Mouse (Mus musculus) heart, embryonic 13.5 days (tissue): ENCODE results near the gene Acss2. TPM values are rescaled to one million over a fixed set of nuclear protein-coding genes. Genes with fewer than 3 reads are reported as not detected.
A peak's percentile ranks its signal among the peaks of the same experiment; 100 is the strongest.

Experiments
- ATAC-seq: fragments of 200-750 bp; cut with Nextera tagmentation; 2 replicates; pipeline ENCODE4 v1.8.0; 2017; ENCODE audit warnings: moderate TSS enrichment; ENCODE audit not compliant: insufficient number of reproducible peaks, low FRiP score, low TSS enrichment; ENCODE audit errors: extremely low read depth
- H3K27ac ChIP-seq: fragments of 300-500 bp; sonication (generic); replicated peaks from 2 replicates; pipeline ENCODE4 v1.5.1; 2015; ENCODE audit warnings: moderate library complexity, mild to moderate bottlenecking, inconsistent platforms
- H3K27me3 ChIP-seq: fragments of 300-500 bp; sonication (generic); replicated peaks from 2 replicates; pipeline ENCODE4 v1.6.1; 2015; ENCODE audit warnings: mild to moderate bottlenecking, inconsistent platforms
- H3K36me3 ChIP-seq: fragments of 300-500 bp; sonication (generic); 2 replicates; pipeline ENCODE4 v1.6.1; 2015; ENCODE audit warnings: mild to moderate bottlenecking, inconsistent platforms
- H3K4me1 ChIP-seq: fragments of 300-500 bp; sonication (generic); 2 replicates; pipeline ENCODE4 v1.6.1; 2015; ENCODE audit warnings: inconsistent platforms
- H3K4me2 ChIP-seq: fragments of 300-500 bp; sonication (generic); 2 replicates; pipeline ENCODE4 v1.6.1; 2015; ENCODE audit warnings: inconsistent platforms, mild to moderate bottlenecking, moderate library complexity
- H3K4me3 ChIP-seq: fragments of 300-500 bp; sonication (generic); 2 replicates; pipeline ENCODE4 v1.5.1; 2015; ENCODE audit warnings: moderate library complexity, mild to moderate bottlenecking, inconsistent platforms
- H3K9ac ChIP-seq: fragments of 300-500 bp; sonication (generic); 2 replicates; pipeline ENCODE4 v1.6.1; 2015; ENCODE audit warnings: inconsistent platforms, mild to moderate bottlenecking, moderate library complexity
- H3K9me3 ChIP-seq: fragments of 300-500 bp; sonication (generic); 2 replicates; pipeline ENCODE4 v1.6.1; 2016; ENCODE audit warnings: inconsistent platforms
- WGBS: fragments of 180-500 bp; shearing (Covaris S2); methylation state at CpG from one replicate; pipeline ENCODE4 v1.1.7; 2015; ENCODE audit warnings: mixed read lengths; 5-methylcytosine and 5-hydroxymethylcytosine counted together
- microRNA counts: library from miRNA; unstranded; fragments of <30 nt; microRNA quantifications from one replicate; lab custom pipeline; 2016
- microRNA-seq: library from miRNA; unstranded; fragments of <30 nt; microRNA quantifications from one replicate; pipeline ENCODE4, GENCODE M21; 2016
- polyA plus RNA-seq: library from polyadenylated mRNA; unstranded; fragments of >200 nt; fragmentation: Nextera tagmentation; extraction: Ambion mirVana; gene quantifications from 2 replicates; pipeline ENCODE4 v1.2.1, GENCODE M21; 2015

The Acss2 gene
- polyA plus RNA-seq, 1 experiment from 2014 or later, result 13.1 TPM

DNA sequence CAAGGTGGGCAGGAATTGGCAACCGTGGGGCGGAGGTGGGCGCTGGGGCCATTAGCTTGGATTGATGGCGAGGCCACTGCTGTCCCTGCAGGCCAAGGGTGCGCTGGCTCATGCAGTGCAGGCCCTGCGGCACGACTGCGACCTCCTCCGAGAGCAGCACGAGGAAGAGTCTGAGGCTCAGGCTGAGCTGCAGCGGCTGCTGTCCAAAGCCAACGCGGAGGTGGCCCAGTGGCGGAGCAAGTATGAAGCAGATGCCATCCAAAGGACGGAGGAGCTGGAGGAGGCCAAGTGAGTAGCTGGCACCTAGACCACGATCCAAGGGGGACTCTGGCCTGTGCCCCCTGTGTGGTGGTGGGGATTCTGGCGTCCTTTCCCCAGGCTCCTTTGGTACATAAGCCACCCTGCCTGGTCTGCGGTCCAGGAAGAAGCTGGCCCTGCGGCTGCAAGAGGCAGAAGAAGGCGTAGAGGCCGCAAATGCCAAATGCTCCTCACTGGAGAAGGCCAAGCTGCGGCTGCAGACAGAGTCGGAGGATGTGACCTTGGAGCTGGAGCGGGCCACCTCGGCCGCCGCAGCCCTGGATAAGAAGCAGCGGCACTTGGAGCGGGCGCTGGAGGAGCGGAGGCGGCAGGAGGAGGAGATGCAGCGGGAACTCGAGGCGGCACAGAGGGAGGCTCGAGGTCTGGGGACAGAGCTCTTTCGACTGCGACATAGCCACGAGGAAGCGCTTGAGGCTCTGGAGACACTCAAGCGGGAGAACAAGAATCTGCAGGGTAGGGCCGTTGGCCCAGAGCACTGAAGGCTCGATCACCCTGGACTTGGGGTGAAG is 113.1 kb downstream of the Acss2 start:
- Histone ChIP-seq H3K4me2 (no peak overlapping the region), H3K9me3 (no peaks in the 10 kb centered on the region), H3K27me3 (peaks cover 70% of the 10 kb centered on the region), H3K9ac (peak overlapping the region; percentile 33; the same call in 1 of the 2 replicates), H3K27ac (no peak overlapping the region; the same call in 1 of the 2 replicates), H3K4me3 (no peak overlapping the region), H3K4me1 (peaks cover 34% of the 10 kb centered on the region), H3K36me3 (peaks cover 99% of the 10 kb centered on the region)
- WGBS, result 29% methylated on average over 43 of the region's 43 CpGs
- ATAC-seq, result no peak

DNA sequence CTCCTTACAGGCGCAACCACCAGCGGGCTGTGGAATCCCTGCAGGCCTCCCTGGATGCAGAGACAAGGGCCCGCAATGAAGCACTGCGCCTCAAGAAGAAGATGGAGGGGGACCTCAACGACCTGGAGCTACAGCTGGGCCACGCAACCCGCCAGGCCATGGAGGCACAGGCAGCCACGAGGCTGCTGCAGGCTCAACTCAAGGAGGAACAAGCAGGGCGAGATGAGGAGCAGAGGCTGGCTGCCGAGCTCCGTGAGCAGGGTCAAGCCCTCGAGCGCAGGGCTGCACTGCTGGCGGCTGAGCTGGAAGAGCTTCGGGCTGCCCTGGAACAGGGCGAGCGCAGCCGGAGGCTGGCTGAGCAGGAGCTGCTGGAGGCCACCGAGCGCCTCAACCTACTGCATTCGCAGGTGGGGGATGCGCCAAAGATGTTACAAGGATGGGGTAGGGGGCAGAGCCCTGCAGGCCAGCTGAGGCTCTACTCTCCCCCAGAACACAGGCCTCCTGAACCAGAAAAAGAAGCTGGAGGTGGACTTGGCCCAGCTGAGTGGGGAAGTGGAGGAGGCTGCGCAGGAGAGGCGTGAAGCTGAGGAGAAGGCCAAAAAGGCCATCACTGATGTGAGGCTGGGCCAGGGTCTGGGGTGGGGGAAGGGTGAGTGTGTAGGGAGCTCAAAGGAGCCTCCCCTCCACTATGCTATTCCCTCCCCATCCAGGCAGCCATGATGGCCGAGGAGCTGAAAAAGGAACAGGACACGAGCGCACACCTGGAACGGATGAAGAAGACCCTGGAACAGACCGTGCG is 114.6 kb downstream of the Acss2 start:
- ATAC-seq, result no peak
- H3K9me3 ChIP-seq, result no peaks in the 10 kb centered on the region
- H3K36me3 ChIP-seq, result peaks cover 100% of the 10 kb centered on the region
- H3K4me2 ChIP-seq, result no peak overlapping the region
- peaks cover 61% of the 10 kb centered on the region for H3K27me3 ChIP-seq
- WGBS, result 72% methylated on average over 30 of the region's 30 CpGs
- H3K4me3 ChIP-seq, result no peak overlapping the region
- H3K9ac ChIP-seq, result no peak overlapping the region
- peaks cover 34% of the 10 kb centered on the region for H3K4me1 ChIP-seq
- no peak overlapping the region for H3K27ac ChIP-seq

- no peak overlapping the region for H3K27ac ChIP-seq
- H3K36me3 ChIP-seq, result peaks cover 100% of the 10 kb centered on the region
- no peak overlapping the region for H3K4me2 ChIP-seq
- H3K4me1 ChIP-seq, result peaks cover 34% of the 10 kb centered on the region
- no peak overlapping the region for H3K4me3 ChIP-seq
- 62% methylated on average over 19 of the region's 19 CpGs for WGBS
- no peak overlapping the region for H3K9ac ChIP-seq
- ATAC-seq, result no peak
- peaks cover 53% of the 10 kb centered on the region for H3K27me3 ChIP-seq
- H3K9me3 ChIP-seq, result no peaks in the 10 kb centered on the region
Observed at GRCm38 (mm10) chr2:155633121-155633520, 115.4 kb downstream of the Acss2 start.

GRCm38 (mm10) chr2:155633731-155634130 is 116.0 kb downstream of the Acss2 start:
- no peak for ATAC-seq
- Histone ChIP-seq H3K27me3 (peaks cover 47% of the 10 kb centered on the region), H3K27ac (no peak overlapping the region), H3K9ac (no peak overlapping the region), H3K4me3 (no peak overlapping the region), H3K36me3 (peaks cover 100% of the 10 kb centered on the region), H3K4me2 (no peak overlapping the region), H3K9me3 (no peaks in the 10 kb centered on the region), H3K4me1 (peaks cover 32% of the 10 kb centered on the region)
- WGBS, result 87% methylated on average over 9 of the region's 9 CpGs

DNA sequence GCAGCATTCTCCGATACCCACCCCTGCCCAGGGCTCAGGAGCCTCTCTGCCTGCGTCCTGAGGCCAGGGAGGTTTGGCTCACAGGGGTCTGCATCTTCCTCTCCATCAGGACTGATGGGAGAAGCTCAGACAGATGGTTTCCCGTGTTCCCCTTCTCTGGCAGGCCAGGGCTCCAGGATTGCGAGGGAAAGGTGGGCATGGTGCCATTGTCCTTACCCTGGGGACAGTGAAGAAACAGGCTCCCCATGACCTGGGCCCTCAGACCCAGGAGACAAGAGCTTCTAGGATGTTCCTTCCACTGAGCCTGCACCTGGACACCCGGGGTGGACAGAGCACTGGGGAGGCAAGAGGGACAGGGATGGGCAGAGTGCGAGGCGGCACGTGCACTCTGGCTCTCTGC is 116.8 kb downstream of the Acss2 start:
- H3K4me2 ChIP-seq, result no peak overlapping the region
- 84% methylated on average over 8 of the region's 8 CpGs for WGBS
- peaks cover 38% of the 10 kb centered on the region for H3K27me3 ChIP-seq
- no peak overlapping the region for H3K4me3 ChIP-seq
- no peak for ATAC-seq
- peak overlapping the region; percentile 55 for H3K27ac ChIP-seq
- H3K36me3 ChIP-seq, result peaks cover 100% of the 10 kb centered on the region
- H3K9me3 ChIP-seq, result no peaks in the 10 kb centered on the region
- peaks cover 24% of the 10 kb centered on the region for H3K4me1 ChIP-seq
- peak overlapping the region; percentile 6; the same call in 1 of the 2 replicates for H3K9ac ChIP-seq

MicroRNAs encoded within 50 kb of the gene (microRNA counts, 519-probe panel; counts per million panel counts)
- 6,059 counts per million, percentile 93 among the panel's probes with 10 or more counts for microRNA mmu-miR-499 (lab: Ali Mortazavi, UCI)

Small RNAs within 50 kb of the gene (microRNA-seq; reads per million reads assigned to microRNA genes)
- 2,493 reads per million, percentile 86 among the genes with 10 or more reads in this experiment for gene Mir499

Other genes with a start within 250 kb of the Acss2 start
- gene Map1lc3a, start 241.7 kb upstream of the Acss2 start, polyA plus RNA-seq, result 297 and 329 TPM in 2 replicates
- gene Pigu, start 160.5 kb upstream of the Acss2 start, polyA plus RNA-seq, result 53.2 and 58.8 TPM in 2 replicates
- 97.6 and 107 TPM in 2 replicates for gene Trp53inp2, start 136.9 kb upstream of the Acss2 start, polyA plus RNA-seq
- gene Ncoa6, start 44.1 kb upstream of the Acss2 start, polyA plus RNA-seq, result 12.0 and 13.4 TPM in 2 replicates
- 2.0 and 3.1 TPM in 2 replicates for gene Ggt7, start 289 bp downstream of the Acss2 start, polyA plus RNA-seq
- 24.2 and 25.6 TPM in 2 replicates for gene Gss, start 74.9 kb downstream of the Acss2 start, polyA plus RNA-seq
- 17.7 and 21.2 TPM in 2 replicates for gene Myh7b, start 93.3 kb downstream of the Acss2 start, polyA plus RNA-seq
- 87.0 and 93.9 TPM in 2 replicates for gene Trpc4ap, start 174.4 kb downstream of the Acss2 start, polyA plus RNA-seq
- 23.1 and 25.4 TPM in 2 replicates for gene Edem2, start 211.5 kb downstream of the Acss2 start, polyA plus RNA-seq
- gene Gm17581, start 217.9 kb downstream of the Acss2 start, polyA plus RNA-seq, result not detected in 2 replicates
- 9.0 and 9.1 TPM in 2 replicates for gene Procr, start 233.2 kb downstream of the Acss2 start, polyA plus RNA-seq